Mouse (Mus musculus): ENCODE measurements around the gene Dcaf12l1. TPM values are rescaled to one million over a fixed set of nuclear protein-coding genes. Genes with fewer than 3 reads are reported as not detected.
A peak's percentile ranks its signal among the peaks of the same experiment; 100 is the strongest.
"Not testable (repeated sequence)": the region's sequence is repeated elsewhere in the genome, so short reads cannot be mapped to it uniquely, and the experiment has no call there.

The Dcaf12l1 gene
- 23.4 and 29.8 TPM in 2 replicates for polyA plus RNA-seq (2012; rRNA removed)

DNA sequence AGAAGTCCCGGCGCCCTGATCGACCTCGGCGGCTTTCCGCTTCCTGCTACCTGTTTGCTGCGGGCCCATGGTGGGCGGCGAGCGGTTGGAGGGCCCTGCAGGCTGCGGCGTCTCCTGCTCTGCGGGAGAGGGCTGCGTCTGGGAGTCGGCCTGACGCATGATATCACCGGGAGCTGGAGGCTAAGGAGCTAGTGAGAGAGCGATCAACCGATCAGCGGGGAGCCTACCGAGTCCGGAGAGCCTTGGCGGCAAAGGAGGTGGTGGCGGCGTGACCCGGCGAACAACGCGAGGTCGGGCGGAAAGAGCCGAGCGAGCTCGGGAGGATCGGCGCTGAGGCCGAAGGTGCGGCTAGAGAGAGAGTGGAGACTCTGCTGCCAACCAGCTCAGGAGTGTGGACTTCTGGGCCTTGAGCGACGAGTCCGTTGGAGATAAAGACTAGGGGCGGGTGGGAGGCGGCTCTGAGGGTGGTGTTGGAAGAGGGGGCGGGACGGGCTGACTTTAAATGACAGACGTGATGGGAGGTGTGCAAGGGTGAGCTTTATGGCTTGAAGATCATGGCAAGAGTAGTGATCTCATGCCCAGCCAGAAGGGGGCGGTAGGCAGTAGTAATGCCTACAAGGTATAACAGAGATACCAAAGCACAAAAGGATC lies at the start of gene Dcaf12l1:
TSS of gene Dcaf12l1 (minus strand) at position 437 of the 651 bp plus-strand sequence.
- DNase-seq (ENCODE audit: extremely low spot score in 1 of 2, low spot score in 1 of 2): peak; percentile 55 to 75

DNA sequence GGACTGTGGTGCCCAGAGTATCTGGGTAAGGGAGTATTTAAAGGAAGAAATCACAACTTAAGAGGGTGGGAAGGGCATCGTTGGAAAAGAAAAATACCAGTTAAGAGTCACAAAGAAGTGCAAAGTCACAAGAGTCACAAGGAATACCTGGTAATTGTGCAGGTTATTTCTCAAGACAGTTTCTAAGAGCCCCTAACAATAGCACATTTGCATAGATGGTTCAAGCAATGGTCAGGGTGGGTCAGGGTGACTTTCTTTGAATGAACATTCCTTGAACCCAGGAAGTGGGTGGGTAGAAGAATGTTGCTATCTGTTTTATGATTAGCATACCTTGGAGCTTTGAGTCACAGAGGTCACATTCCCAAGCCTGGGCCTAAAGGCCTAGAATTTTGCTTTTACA lies 19.4 kb upstream of the Dcaf12l1 start:
- not testable (repeated sequence) for DNase-seq (ENCODE audit: extremely low spot score in 1 of 2, low spot score in 1 of 2)

DNA sequence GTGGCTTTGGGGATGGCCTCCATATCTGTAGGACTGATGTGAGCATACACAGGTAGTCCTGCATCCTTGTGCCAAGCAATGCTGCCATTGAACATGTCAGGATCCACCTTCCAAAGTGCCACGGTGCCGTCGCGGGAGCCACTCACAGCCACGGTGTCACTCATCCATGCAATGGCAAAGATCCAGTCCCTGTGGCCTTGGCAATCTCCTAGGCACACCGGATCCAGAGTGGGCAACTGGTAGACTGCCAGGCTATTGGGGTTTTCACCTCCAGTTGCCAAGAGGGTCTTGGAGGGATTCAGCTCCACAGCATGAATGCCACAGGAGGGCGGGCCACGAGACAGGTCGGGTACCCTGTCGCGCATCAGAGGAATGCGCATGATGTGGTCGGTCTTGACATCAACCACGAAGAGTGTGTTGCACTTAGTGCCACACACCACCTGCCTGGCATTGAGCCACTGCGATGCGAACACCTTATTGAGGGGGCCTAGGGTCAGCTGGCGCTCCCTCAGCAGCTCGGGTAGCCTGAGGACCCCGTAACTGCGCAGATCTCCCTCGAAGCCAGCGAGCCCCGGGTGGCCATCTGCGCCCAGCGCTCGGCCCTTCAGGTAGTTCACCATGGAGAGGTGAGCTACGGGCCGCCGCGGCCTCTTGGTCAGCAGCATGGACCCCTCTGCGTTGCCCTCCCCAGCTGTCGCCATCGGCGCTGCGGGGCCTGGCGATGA lies 799 bp downstream of the Dcaf12l1 start:
- peak in 1 of 2 experiments; percentile 5 for DNase-seq (ENCODE audit: extremely low spot score in 1 of 2, low spot score in 1 of 2)
